Mouse (Mus musculus): ENCODE measurements around the gene Cldn3.
"Not testable (repeated sequence)": the region's sequence is repeated elsewhere in the genome, so short reads cannot be mapped to it uniquely, and the experiment has no call there.

Cldn3 gene

DNA sequence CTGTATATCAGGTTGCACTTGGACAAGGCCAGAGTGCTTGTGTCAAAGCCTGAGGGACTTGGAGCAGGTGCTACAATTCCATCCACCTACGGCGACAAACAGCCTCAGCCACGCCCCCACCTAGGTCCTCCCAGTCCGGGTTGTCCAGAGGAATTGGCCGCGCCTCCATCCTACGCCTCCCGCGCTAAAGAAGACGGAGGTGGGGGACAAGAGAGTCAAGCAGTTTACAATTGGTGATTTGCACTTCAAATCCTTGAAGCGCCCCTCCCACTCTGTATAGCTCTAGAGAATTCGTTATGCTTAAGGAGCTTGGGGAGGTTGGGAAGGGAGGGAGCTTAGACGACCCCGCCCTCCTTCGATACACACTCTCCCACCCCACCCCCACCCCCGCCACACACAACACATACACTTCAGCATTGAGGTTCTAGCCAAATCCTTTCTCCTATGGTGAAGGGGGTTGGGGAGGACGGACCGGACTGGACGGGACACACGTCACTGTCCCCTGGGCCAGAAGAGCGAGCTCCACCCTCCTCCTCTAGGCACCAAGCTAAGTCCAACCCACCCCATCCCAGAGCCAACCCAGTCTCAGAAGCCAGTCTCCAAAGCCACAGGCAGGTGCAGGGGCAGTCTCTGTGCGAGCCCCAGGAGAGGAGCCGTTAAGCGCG lies at the start of gene Cldn3:
Gene Cldn3, plus strand, starts transcription at position 582 of the 665 bp plus-strand sequence.
- no peak for DNase-seq (ENCODE audit: low spot score in 2 of 2)

DNA sequence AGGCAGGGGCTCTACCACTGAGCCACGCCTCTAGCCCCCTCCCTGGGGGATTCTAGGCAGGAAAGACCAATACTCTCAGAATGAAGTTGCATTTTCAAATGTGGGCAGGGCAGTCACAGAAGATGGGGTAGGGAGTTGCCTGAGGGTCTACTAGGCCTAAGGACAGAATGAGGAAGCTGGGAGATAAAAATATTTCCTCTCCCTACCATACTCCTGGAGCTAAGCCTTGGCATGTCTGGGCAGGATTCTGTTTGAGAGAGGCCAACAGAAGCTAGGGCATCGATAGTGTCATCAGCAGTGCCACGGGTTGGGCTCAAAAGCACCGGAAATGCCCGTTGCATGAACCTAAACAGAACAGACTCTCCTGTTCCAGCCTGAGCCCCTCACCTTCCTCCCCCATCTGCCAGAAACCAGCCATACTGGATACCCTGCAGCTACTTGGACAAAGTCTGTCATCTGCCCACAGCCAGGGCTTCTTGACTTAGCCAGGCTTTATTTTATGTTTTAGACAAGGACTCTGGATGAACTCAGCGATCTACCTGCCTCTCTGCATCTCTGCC lies 49.3 kb upstream of the Cldn3 start:
- DNase-seq (ENCODE audit: low spot score in 2 of 2): no peak

- no peak for DNase-seq (ENCODE audit: low spot score in 2 of 2)
Measured at GRCm38 (mm10) chr5:134939069-134939468, 46.9 kb upstream of the Cldn3 start.

GRCm38 (mm10) chr5:134939554-134939953 lies 46.5 kb upstream of the Cldn3 start:
- not testable (repeated sequence) for DNase-seq (ENCODE audit: low spot score in 2 of 2)

DNA sequence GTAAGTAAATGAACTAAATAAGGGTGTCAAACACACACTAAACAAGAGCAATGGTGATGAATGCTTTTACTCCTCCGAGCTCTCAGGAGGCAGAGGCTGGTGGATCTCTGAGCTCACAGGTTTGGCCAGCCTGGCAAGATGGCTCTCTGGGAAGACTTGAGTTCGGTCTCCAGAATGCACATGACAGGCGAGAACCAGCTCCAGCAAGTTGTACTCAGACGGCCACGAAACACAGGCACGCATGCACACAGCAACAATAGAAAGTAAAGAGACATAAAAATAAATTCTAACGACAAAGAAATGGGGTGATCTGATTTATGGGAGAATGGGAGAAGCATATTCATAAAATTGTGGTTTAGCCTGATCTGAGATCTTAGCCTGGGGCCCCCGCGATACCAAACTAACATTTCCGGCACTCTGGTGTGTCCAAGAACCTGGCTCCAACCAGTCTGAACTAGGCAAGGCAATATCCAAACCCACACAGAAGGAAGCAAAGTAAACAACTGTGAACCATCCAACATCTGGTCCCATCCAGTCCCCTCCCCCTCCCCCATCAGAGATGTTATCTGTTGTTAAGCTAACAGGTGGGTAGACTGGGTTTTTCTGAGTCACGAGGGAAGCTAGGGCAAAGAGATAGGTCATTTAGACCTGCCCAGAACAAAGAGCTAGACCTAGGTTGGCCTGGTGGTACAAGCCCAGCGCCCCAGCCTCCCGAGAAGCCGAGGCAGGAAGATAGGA lies 44.4 kb upstream of the Cldn3 start:
- no peak for DNase-seq (ENCODE audit: low spot score in 2 of 2)

DNA sequence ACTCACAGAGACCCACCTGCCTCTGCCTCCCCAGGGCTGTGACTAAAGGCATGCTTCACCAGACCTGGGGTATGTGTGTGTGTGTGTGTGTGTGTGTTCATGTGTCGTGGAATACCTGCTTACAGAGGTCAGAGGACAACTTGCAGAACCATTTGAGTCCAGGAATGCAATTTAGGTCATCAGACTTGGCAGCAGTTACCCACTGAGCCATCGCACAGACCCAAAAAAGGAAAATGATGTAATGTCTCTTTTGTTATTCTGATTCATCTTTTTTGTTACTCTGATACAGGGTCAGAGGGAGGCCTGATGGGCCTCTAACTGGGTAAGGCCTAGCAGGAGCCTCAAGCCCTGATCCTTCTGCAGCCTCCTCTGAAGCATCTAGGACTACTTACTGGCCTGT lies 43.3 kb upstream of the Cldn3 start:
- DNase-seq (ENCODE audit: low spot score in 2 of 2): no peak

DNA sequence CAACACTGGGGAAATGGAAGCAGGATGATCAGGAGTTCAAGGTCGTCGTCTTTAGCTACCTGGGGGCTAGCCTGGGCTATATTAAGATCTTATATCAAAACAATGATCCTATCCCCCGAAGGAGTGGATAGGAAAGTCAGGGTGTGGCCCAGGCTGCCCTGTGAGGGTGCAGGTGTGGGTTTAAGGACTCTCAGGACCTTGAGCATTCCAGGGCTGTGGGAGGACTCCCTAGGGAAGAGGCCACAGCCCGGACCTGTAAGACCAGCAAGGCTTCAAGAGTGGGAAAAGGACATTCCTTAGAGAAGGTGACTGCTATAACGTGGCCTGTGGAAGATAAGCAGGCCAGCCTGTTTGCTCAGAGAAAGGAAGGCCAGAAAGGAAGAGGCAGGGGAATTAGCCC lies 41.8 kb upstream of the Cldn3 start:
- DNase-seq (ENCODE audit: low spot score in 2 of 2): no peak

DNA sequence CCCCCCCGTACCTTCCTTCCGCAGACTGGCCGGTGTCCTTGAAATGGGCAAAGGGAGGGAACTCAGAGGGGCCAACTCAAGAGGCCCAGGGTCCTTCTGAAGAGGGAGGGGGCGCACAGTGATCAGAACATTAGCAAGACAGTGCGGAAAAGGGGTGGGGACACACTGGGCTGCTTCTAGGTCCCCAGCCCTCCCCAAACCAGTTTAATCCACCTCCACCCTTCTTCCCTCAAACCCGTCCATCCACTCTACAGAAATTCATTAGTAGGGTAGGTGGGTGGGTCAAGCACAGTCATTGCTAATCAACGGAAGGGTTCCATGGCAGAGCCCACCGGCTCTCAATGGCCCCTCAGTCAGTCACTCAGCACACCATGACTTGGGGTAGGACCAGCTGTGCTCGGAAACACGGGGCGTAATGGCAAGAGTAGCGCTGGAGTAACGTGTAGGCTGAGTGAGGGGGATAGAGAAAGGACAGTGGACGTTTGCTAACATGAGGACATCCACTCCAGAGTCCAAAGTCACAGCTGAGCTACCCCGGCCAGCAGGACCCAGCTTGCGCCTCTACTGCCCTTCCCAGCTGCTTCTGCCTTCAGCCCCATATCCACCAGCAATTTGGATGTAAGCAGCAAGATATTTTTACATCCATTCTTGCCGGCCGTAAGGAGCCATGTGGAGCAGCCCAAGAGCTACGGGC lies 40.6 kb upstream of the Cldn3 start:
- DNase-seq (ENCODE audit: low spot score in 2 of 2): no peak

DNA sequence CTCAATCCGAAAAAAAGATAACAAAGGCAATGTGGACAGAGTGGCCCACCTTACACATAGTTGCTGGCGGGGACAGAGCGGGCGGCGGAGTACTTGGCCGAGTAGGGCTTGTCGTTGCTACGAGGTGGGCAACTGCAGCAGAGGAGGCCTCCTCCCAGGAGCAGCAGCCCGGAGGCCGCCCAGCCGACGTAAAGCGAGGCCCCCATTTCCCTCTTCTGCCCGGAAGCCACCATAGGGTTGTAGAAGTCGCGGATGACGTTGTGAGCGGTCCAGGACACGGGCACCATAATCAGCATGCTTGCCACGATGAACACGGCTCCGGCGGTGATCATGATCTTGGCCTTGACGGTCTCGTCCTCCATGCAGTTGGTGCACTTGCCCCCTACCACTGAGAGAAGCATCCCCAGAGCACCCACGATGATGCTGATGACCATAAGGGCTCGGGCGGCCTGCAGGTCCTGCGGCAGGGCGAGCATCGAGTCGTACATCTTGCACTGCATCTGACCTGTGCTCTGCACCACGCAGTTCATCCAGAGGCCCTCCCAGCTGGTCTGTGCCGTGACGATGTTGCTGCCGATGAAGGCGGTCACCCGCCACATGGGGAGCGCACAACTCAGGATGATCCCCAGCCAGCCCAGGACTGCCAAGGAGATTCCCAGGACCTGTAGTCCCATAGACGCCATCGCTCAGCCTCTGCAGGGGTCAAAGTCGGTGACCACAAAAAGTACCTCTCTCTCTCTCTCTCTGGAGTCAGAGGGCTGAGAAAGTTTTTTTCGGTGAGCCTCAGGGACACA lies 39.8 kb upstream of the Cldn3 start:
- no peak for DNase-seq (ENCODE audit: low spot score in 2 of 2)

- no peak for DNase-seq (ENCODE audit: low spot score in 2 of 2)
Measured at GRCm38 (mm10) chr5:134946857-134947255, 39.2 kb upstream of the Cldn3 start, which contains the start of gene Cldn4. Gene Cldn4, minus strand, starts transcription at chr5:134946934.

DNA sequence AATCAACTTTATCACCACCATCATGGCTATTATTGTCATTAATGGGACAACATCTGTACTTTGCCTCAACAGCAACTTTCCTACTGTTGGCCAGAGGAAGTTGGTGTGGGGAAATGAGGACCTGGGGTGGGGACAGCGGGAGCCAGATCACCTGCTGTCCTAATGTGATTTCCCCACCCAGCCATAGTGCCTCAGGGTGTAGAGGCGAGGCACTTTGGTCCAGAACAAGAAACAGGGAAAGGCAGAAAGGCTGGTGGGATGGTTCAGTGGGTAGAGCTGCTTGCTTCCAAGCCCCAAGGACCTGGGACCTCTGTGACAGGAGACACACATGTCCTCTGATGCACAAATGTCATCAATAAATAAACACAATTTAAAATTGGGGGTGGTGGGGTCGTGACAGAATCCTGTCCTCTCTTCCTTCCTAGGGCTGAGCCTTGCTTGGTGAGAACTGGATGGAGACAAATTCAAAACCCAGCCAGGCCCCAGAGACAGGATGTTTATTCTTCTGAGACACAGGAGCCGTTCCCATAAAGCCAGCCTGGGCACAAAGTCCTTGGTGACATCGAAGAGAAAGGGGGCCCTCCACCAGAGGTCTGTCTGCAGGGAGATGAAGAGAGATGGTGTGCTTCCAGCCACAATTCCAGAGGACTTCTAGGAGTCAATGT lies 38.5 kb upstream of the Cldn3 start:
- DNase-seq (ENCODE audit: low spot score in 2 of 2): no peak

DNA sequence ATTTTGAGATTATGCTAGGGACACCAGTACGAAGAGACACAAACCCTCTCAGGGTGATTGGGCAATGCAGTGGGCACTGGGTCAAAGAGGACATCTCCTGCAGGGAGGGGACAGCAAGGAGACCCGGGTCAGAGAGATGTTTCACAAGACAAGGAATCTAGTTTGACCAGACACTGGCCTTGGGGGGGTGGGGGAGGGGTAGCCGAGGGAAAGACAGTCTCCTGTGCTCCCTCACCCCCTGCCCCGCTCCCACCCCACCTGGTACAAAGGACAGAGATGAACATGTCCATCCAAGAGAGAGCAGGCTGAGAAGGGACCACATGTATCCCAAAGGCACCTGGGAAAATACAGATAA lies 38.0 kb upstream of the Cldn3 start:
- no peak for DNase-seq (ENCODE audit: low spot score in 2 of 2)

DNA sequence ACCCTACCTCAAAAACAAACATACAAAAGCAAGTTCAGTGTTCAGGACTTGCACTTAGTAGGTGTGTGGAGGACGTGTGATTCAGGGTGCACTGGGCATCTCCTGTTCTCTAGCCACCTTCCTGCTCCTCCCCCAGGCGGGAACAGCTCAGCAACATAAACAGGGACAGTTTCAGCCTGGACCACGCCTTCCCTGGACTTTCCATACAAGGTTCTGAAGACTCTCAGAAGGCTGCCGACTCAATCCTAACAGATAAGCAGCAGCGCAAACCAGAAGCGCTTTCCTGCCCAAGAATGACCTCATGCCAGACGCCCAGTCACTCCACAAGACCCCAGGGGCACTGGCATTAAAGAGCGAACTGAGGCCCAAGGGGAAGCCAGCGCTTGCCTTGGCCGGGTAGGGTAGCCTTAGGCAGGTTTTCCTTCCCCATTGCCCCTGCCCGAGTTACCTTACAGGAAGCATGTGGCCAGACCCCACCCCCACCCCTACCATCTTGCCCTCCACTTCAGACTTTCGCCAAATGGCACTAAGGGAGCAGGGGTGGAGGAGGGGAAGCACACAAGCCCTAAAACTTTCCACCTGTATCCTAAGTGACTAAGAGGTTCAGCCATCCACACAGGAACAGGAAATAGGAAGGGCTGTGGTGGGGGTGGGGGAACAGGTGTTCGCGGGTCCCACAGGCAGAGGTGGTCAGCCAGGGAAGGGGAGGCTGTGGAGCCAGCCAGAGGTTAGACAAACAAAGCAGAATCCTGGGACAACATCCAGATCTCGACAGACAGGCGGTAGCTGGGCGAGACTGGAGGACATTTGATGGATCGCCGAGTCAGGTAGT lies 34.7 kb upstream of the Cldn3 start:
- DNase-seq (ENCODE audit: low spot score in 2 of 2): no peak

DNA sequence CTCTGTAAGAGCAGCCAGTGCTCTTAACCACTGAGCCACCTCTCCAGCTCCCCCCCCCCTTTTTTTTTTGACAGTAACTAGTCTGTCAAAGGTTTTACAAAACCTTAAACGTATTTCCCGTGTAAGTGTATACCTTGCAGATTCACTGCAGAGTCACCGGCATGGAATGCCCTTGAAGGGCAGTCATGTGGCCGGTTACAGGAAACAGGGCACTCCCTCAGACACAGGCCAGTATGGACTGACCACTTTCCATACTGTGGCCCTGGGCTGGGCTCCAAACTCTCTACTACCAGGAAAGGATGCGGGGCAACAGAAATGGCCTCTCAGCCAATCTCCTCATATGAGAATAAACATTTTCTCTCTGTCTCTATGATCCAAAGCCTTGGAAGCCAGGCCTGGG lies 30.5 kb upstream of the Cldn3 start:
- DNase-seq (ENCODE audit: low spot score in 2 of 2): no peak

- DNase-seq (ENCODE audit: low spot score in 2 of 2): peak in 1 of 2 experiments; percentile 14
Measured at GRCm38 (mm10) chr5:134959114-134959513, 26.9 kb upstream of the Cldn3 start.

- DNase-seq (ENCODE audit: low spot score in 2 of 2): no peak
Measured at GRCm38 (mm10) chr5:134960430-134960829, 25.6 kb upstream of the Cldn3 start.

- DNase-seq (ENCODE audit: low spot score in 2 of 2): no peak
Measured at GRCm38 (mm10) chr5:134961519-134961918, 24.5 kb upstream of the Cldn3 start.

DNA sequence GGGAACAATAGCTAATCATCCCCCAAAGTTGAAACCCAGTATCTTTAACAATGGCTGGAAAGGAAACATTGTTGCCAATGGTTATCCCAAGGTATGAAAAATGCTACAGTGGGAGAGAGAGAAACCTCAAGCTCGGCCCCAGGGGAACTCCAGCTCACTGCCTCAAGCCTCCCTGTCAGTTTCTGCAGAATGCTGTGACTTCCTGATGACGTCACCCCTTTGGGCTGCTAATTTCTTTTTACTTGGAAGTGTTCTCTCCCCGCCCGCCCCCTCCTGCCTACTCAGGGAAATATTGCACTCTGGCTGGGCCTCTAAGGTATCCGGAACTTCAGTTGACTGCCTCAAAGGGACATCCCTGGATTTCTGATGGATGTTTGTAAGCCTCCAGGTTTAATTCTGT lies 22.5 kb upstream of the Cldn3 start:
- DNase-seq (ENCODE audit: low spot score in 2 of 2): no peak

- not testable (repeated sequence) for DNase-seq (ENCODE audit: low spot score in 2 of 2)
Measured at GRCm38 (mm10) chr5:134964655-134965054, 21.4 kb upstream of the Cldn3 start.

DNA sequence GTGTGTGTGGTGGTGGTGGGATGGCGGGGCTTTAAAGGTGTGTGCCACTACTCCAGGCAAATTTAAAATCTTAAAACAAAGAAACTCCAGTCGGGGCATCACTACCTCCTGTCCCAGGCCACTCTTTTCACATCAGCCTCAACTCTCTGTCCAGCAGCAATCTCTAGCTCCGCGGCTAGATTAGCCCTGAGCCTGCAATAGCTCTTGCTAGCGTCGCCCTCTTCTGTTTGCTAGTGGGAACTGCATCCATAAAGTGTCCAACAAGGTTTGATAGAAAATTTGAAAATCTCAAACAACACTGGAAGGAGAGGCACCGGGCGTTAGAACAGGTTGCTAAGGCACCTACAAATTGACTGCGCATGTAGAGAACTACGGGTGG lies 20.6 kb upstream of the Cldn3 start:
- peak; percentile 29 to 36 for DNase-seq (ENCODE audit: low spot score in 2 of 2)
